Mouse (Mus musculus) Muller cell, postnatal 12 days (primary cell): ENCODE data around the gene Eci1.
"Not testable (repeated sequence)": the region's sequence is repeated elsewhere in the genome, so short reads cannot be mapped to it uniquely, and the experiment has no call there.

ENCODE experiments used
- DNase-seq: peaks from one replicate; pipeline ENCODE4 v3.0.0-alpha.2; 2015; ENCODE audit errors: inconsistent ontology term

The Eci1 gene

DNA sequence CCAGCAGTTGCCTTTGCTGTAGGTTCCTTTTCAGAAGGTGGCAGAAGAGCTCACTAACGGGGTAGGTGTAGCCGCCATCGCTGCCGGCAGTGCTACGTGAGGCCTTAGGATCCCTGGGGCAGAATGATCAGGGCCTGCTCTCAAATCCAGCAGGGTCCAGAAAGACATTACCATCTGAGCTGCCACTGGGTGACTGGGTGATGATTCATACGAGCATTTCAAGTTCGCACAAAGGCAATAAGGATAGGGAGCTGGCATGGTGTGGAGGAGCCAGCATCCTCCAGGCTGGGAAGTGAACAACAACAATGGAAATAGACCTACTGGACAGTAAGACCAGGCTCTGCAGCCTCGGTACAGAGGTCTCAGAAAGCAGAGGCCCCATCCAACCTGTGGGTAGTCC lies 13.9 kb downstream of the Eci1 start:
- peak; percentile 35 for DNase-seq

DNA sequence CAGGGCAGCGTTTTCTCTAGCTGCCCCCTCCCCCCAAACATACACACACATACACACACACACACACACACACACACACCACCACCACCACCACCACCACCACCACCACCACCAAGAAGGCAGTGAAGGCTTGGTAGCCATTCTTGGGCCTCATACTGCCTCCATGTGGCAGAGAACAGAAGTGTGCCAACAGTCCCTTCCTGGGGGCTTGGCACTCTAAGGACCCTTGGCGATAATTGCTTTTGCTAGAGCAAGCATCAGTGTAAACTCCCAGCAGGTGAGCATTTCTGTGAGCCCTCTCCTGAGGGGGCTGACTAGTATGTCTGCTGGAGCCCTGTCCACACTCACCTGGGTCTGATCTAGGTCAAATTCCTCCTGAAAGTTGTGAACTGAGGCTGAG lies 14.7 kb downstream of the Eci1 start:
- DNase-seq: no peak

DNA sequence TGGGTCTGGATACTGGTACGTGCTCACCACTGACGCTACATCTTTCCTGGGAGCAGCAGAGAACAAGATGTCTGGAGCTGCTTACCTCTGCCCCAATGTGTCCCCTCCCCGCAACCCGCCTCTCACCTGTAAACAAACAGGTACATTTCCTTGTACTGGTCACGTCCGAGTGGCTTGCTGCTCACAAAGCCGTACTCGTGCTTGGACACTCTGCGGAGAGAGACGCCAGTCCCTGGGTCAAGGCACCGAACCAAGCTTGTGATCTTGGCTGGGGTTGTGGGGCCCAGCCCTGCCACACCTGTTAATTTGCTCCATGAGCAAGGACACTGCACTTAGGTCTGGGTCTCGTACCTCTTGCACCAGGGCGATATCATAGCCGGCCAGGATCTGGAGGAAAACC lies 15.7 kb downstream of the Eci1 start:
- DNase-seq: no peak

DNA sequence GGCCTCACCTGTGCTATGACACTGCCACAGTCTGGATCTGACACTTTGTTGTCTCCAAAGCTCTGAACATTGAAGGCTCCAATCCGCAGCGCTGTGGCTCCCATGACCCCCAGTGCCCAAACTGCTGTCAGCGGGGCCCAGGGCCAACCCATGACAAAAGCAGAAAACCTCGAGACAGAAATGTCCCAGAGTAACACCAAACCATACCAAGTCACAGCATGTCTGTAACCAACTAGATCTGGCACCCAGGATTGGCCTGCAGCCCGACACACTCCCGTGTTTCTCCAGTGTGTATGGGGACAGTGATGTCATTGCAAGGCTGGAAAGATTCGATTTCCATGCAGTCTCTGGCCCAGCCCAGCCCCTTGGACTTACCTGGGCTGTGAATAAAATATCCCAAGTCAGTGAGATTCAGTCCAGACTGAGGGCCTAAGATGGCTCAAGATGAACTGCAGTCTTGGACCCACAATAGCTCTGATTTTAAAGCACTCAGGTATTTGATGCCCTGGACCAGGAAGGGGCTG lies 16.3 kb downstream of the Eci1 start, which contains the start of gene Dnase1l2:
Gene Dnase1l2, minus strand, starts transcription at position 474 of the 524 bp plus-strand sequence.
- no peak for DNase-seq

DNA sequence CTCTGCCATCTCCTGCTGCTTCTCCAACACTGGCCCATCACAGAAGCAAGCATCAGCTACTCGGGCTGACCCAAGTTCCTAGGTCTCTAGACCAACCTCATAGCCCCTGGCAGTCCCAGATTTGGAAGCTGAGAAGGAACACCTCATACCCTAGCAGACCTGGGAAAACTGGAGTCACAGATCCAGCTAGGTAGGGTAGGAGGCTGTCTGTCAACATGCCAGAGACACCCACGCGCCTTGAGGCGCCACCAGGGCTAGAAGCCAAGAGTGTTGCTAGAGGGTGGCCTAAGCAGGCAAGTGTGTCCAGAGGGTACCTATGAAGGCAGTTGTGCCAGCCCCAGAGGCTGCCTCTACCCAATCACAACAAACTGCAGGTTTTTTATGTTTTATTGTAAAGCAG lies 17.0 kb downstream of the Eci1 start:
- DNase-seq: no peak

DNA sequence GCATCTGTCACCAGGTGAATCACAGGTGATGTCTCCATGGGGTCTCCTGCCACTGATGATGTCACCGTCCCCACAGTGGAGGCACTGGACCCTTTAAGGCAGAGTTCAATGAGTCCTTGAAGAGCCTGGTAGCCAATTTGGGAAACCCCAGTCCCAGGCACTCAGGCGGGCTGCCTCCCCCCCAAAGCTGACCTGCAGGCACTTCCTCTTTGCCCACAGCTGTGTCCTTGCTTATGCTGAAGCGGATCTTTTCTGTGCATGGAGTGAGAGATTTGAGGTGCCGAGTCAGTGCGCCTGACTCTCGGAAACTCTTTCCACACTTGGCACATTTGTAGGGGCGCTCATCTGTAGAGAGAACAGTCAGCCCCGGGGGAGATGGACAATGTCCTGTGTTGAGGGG lies 20.1 kb downstream of the Eci1 start:
- DNase-seq: no peak

DNA sequence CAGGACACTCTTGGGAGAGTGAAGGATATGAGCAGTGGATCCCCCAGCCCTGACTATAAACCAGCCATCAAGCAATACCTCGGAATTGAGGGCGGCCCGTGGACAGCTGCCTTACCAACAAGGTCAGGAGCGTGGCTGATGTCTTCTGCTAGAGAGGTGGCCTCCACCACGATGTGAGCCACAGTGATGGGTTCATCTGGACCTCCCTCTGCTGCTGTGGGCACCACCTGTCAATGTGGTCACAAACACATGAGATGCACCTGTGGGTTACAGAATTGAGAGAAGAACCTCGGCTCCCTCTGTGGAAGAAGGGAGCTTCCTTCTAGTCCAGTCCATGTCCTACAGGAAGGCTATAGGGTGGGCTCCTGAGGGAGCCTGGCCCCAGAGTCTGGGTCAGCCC lies 23.1 kb downstream of the Eci1 start:
- DNase-seq: no peak

DNA sequence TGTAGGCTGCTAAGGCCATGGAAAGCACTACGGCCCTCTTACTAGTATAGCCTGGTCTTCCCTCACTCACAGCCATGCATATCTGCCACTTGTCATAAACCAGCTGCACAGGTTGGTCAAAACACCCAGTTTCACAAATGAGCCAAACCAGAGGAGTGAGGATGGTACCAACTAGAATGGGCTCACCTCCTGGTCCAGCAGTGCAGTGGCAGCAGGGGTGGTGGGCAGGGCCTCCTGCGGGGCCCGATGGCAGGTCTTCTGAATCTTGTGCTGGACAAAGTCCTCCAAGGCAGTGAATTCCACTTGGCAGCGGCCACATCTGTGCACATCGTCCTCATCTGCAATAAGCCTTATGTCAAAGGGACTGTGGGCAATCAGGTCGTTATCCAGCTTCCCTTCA lies 24.8 kb downstream of the Eci1 start:
- DNase-seq: no peak

DNA sequence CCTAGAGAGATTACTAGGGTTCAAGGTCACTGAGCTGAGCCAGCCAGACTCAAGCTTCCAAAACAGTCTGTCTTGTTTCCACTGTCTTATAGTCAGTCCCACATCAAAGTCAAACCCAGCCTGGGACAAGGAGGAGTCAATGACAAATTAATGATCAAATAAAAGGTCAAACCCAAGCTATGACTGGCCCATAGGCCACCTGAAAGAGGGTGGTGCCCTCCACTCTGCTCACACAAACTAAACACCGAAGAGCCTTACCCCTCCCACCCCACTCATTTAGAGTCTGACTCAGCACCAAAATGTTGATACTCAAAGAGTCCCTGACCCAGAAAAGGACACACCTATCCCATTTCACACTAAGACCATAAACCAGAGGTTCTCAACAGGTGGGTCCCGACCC lies 26.9 kb downstream of the Eci1 start:
- DNase-seq: no peak

DNA sequence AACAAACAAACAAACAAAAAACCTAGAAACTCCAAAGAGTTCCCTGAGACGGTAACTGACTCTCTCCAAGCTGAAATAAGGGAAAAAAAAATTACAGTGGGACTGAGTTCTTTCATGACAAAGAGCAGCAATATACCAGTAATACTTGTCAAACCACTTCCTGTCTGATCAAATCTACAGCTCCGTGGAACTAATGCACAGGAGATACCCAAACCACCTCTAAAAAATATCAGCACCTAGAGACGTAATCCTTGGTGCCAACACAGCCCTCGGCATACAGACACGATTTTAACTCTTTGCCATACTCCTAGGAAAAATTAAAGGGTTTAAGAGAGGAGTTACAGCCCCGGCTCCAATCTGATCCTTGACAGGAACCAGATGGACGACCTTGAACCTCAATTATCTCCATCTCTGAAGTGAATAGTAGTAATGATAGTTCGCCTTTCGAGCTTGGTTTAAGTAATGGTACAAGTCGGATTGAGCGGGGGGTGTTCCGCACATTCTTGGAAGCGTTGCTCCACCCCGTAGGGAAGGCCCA lies 27.8 kb downstream of the Eci1 start:
- no peak for DNase-seq

DNA sequence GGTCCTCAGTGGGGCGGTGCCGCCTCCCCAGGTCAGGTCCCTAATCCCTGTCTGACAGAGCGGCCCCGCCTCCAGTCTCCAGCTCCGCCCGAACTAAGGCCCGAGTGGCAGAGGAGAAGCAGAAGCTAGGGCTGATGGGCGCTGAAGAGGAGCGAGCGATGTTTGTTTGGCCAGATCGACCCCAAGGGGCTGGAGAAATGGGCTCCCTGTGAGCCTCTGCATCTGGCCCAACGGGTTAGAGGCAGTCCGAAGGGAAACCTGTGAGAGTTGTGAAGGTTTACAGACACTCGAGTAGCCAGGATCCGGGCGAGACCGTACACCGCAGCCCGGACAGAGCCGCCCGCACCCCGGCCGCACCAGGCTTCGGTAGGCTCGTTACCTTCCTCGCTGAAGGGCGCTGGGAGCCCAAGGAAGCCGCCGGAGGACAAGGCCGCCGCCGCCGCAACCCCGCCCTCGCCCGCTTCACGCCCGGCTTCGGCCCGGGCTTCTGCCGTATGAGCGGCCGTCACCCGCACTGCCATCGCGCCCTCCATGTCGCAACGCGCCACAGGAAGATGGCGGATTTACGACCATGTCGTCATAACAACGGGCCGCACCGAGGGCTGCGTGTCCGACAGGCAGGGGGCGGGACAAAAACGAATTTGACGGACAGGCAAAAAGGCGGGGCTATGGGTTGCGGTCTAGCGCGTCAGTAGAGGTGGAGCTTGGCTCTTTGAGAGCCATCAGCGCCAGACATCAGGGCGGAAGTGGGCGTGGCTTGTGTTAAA lies 28.5 kb downstream of the Eci1 start:
- DNase-seq: peak; percentile 97

DNA sequence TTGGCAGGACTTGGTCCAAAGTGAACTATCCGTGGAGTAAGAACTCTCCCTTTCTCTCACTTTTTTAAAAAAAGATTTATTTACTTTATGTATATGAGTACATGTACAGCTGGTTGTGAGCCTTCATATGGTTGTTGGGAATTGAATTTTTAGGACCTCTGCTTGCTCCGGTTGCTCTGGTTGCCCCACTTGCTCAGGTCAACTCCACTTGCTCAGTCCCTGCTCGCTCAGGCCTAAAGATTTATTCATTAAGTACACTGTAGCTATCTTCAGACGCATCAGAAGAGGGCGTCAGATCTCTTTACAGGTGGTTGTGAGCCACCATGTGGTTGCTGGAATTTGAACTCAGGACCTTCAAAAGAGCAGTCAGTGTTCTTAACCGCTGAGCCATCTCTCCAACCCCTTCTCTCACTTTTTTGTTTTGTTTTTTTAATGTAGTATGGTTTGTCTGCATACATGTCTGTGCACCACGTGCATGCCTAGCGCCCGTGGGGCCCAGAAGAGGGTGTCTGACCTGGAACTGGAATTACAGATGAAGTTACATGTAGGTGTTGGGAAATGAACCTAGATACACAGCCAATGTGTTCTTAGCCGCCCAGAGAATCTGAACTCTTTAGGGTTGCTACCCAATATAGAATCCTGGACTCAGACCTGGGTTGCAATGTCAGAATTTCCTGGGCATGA lies 29.2 kb downstream of the Eci1 start:
- not testable (repeated sequence) for DNase-seq

DNA sequence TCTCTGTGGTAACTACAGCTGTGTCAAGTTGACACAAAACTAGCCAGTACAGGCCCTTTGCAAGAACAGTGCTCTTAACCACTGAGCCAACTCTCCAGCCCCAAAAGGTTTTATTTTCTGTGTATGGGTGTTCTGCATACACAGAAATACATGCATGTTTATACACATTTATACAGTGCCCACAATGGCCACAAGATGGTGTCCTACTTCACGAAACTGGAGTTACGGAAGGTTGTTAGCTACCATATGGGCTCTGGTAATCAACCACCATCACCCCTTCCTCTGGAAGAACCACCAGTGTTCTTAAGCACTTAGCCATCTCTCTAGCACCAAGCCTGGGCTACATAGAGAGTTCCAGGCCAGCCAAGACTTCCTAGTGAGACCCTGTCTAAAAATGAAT lies 35.1 kb downstream of the Eci1 start:
- no peak for DNase-seq

DNA sequence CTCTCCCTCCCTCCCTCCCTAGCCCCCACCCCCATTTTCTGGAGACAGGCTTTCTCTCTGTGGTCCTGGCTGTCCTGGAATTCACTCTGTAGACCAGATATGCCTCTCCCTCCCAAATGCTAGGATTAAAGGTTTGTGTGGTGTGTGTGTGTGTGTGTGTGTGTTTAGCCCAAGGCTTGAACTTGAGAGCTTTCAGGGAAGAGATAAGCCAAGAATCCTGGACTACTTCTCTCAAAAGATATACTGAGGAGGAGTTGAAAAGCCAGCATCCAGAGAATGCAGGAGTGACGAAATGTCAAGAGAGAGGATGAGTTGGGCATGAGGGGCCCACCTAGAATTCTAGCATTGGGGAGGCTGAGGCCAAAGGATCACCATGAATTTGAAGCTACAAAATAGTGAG lies 36.5 kb downstream of the Eci1 start:
- no peak for DNase-seq

DNA sequence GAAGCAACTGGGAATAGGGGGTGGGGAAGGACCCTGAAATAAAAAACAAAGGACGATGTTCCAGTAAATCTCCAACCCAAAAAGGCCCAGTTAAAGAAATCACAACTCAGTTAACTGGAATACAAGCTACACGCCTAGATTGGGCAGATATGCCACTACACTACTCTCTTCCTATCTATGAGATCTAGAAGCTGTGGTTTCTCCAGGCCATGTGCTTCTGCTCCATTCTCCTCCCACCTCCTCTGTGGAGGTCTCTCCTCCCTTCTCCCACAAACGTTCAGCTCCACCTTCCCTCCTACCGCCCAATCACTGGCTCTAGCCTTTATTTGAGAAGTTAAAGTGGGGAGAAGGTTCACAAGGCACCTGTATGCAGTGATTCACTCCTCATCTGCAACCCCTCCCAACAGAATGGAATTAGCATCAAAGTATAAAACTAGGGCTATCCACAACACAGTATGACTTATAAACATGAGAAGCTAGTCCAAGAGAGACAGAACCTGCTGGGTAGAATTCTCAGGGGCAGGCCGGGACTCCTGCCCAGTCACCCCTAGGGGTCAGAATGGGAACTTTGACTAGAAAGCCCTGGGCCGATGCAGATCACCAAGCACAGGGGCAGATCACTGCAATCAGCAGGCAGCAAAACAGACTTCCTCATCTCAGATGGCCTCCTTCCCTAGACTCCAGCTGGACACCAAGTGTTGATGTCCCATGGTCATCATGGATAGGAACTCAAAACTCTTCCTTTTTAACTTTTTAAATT lies 37.1 kb downstream of the Eci1 start:
- no peak for DNase-seq

DNA sequence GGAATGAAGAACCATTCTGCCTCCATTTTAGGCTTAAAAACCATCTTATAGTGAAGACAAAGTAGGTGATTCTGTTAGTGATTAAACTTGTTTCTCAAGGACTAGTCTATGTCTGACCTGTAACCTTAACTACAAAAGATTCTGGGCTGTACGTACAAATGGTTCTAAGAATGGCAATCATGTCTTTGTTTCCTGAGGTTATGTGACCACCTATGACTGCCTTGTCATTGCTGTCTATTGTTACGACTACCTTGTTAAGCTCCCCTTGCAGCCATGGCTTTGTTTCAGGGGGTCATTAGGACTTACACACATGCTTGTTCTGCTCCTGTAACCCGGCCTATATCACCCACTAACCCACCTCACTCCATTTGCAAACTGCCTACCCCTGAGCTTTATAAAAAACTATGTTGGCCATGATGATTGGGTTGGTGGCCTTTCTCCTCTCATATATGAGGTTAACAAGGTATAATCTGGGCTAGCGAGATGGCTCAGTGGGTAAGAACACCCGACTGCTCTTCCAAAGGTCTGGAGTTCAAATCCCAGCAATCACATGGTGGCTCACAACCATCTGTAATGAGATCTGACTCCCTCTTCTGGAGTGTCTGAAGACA lies 42.3 kb downstream of the Eci1 start:
- DNase-seq: no peak

DNA sequence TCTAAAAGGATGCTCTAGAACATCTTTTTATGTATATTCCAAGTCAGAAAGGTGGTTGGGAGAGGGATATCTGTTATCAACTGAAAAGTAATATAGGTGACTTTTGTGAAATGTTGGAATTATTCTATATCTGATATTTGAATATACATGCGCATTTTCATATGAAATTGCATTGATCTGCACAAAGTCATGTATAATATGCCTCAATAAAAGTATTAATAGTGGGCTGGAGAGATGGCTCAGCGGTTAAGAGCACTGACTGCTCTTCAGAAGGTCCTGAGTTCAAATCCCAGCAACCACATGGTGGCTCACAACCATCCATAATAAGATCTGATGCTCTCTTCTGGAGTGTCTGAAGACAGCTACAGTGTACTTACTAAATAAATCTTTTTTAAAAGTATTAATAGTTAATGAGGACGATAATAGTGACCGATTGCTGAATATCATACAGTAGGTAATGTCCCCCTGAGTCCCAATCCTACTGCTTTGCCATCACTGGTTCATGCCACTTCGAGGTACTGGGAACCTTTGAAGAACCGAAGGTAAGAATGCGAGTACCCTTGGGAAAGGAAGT lies 43.0 kb downstream of the Eci1 start:
- DNase-seq: no peak

DNA sequence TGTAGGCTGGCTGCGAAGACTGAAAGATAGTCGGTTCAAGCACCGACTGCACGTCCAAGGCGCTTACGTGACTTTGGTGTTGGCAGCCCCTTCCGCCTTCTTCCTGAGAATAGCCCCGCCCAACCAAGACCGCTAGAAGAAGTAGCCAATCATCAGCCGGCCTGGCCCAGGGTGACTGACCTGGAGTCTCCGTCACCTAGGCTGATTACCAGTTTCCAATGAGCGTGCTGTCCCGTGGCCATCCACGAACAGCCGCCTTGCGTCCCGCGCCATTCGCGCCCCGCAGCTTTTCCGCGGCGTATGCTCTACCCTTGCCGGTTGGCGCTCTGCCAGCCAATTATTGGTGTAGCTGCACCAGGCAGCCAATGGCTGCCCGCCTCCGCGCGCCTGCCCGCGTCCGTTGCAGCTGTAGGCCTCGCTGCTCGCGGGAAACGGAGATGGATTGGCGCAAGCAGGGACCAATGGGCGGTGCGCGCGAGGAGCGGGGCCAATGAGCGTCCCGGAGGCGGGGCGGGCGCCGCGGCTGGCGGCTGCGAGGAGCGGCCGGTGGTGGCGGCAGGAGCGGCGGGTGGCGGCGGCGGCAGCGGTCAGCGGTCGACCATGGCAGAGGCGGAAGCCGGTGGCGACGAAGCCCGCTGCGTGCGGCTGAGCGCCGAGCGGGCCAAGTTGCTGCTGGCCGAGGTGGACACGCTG lies 43.6 kb downstream of the Eci1 start, which contains the start of the genes E4f1 and Pgp:
Gene E4f1, minus strand, starts transcription at position 404 of the 693 bp plus-strand sequence.
Gene Pgp, plus strand, starts transcription at position 483 of the 693 bp plus-strand sequence.
- DNase-seq: peak; percentile 99

DNA sequence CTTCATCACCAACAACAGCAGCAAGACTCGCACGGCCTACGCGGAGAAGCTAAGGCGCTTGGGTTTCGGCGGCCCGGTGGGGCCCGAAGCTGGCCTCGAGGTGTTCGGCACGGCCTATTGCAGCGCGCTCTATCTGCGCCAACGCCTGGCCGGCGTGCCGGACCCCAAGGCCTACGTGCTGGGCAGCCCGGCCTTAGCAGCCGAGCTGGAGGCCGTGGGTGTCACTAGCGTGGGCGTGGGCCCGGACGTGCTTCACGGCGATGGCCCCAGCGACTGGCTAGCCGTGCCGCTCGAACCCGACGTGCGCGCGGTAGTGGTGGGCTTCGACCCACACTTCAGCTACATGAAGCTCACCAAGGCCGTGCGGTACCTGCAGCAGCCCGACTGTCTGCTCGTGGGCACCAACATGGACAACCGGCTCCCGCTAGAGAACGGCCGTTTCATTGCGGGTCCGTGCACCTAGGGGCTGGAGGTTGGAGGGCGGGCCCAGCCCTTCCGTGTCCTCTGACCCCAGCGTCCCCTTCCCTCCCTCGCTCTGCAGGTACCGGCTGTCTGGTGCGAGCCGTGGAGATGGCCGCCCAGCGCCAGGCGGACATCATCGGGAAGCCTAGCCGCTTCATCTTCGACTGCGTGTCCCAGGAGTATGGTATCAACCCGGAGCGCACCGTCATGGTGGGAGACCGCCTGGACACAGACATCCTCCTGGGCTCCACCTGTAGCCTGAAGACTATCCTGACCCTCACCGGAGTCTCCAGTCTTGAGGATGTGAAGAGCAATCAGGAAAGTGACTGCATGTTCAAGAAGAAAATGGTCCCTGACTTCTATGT lies 44.5 kb downstream of the Eci1 start:
- no peak for DNase-seq

DNA sequence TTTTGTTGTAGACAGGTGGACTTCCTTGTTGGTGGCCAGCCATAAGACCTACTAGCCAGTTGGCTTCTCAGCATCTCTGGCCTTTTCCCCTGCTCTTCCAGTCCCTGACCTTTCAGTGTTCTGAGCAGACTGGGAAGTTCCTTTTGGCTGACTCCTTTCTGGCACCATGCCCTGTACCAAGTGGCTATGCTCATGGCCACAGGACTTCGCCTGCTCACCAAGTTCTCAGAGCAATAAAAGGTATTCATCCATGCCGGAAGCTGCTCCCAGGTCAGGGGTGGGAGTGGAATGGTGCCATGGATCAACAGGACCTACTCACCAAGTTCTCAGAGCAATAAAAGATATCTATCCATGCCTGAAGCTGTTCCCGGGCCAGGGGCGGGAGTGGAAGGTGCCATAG lies 46.1 kb downstream of the Eci1 start:
- peak; percentile 69 for DNase-seq
